Mouse (Mus musculus) heart, embryonic 16.5 days (tissue): ENCODE measurements around the gene 4921524J17Rik. TPM values are rescaled to one million over a fixed set of nuclear protein-coding genes. Genes with fewer than 3 reads are reported as not detected.

Source experiments
- ATAC-seq: fragments of 200-750 bp; cut with Nextera tagmentation; replicated peaks from 2 replicates; pipeline ENCODE4 v1.8.0; 2017; ENCODE audit warnings: moderate number of reproducible peaks; ENCODE audit not compliant: insufficient read depth, low FRiP score; ENCODE audit errors: extremely low read depth
- H3K27ac ChIP-seq: fragments of 300-500 bp; sonication (generic); 2 replicates; pipeline ENCODE4 v1.5.1; 2014; ENCODE audit warnings: mild to moderate bottlenecking, low read length, control low read depth, moderate library complexity
- H3K27me3 ChIP-seq: fragments of 300-500 bp; sonication (generic); 2 replicates; pipeline ENCODE4 v1.6.1; 2014; ENCODE audit warnings: low read length, mixed read lengths; ENCODE audit not compliant: control insufficient read depth, insufficient read depth
- H3K36me3 ChIP-seq: fragments of 300-500 bp; sonication (generic); 2 replicates; pipeline ENCODE4 v1.6.1; 2014; ENCODE audit not compliant: control insufficient read depth, insufficient read depth
- H3K4me1 ChIP-seq: fragments of 300-500 bp; sonication (generic); 2 replicates; pipeline ENCODE4 v1.6.1; 2014; ENCODE audit warnings: low read length, mixed read lengths; ENCODE audit not compliant: control insufficient read depth, insufficient read depth
- H3K4me2 ChIP-seq: fragments of 300-500 bp; sonication (generic); 2 replicates; pipeline ENCODE4 v1.6.1; 2014; ENCODE audit warnings: low read depth, mild to moderate bottlenecking, control low read depth, low read length
- H3K4me3 ChIP-seq: fragments of 300-500 bp; sonication (generic); 2 replicates; pipeline ENCODE4 v1.5.1; 2014; ENCODE audit warnings: mild to moderate bottlenecking, control low read depth, low read length
- H3K9ac ChIP-seq: fragments of 300-500 bp; sonication (generic); 2 replicates; pipeline ENCODE4 v1.6.1; 2014; ENCODE audit warnings: low read length, control low read depth
- H3K9me3 ChIP-seq: fragments of 300-500 bp; sonication (generic); replicated peaks from 2 replicates; pipeline ENCODE4 v1.6.1; 2016; ENCODE audit warnings: low read length; ENCODE audit not compliant: control insufficient read depth
- WGBS: fragments of 180-500 bp; shearing (Covaris S2); extraction: QIAGEN DNeasy Blood & Tissue Kit; methylation state at CpG from one replicate; pipeline ENCODE4 v1.1.7; 2014; 5-methylcytosine and 5-hydroxymethylcytosine counted together
- polyA plus RNA-seq: library from polyadenylated mRNA; unstranded; fragments of >200 nt; fragmentation: Nextera tagmentation; extraction: Ambion mirVana; gene quantifications from 2 replicates; pipeline ENCODE4 v1.2.1, GENCODE M21; 2015

Gene 4921524J17Rik
- polyA plus RNA-seq, 1 experiment from 2014 or later = 70.0 TPM

GRCm38 (mm10) chr8:85397508-85397907 is 35.1 kb downstream of the 4921524J17Rik start:
- peak; percentile 91 for ATAC-seq
- Histone ChIP-seq H3K4me1 (peaks cover 13% of the 10 kb centered on the region), H3K9ac (0 out of 2 replicates have a peak overlapping the region, but pooled peaks have one; percentile 39), H3K4me3 (no peak overlapping the region), H3K27me3 (no peaks in the 10 kb centered on the region), H3K36me3 (no peaks in the 10 kb centered on the region), H3K27ac (0 out of 2 replicates have a peak overlapping the region, but pooled peaks have one; percentile 25), H3K9me3 (no peaks in the 10 kb centered on the region), H3K4me2 (no peak overlapping the region)
- WGBS = 35% methylated on average over 5 of the region's 5 CpGs

- ATAC-seq = no peak
- 73% methylated on average over 5 of the region's 5 CpGs for WGBS
These were observed 36.1 kb downstream of the 4921524J17Rik start for GRCm38 (mm10) chr8:85396432-85397079.

GRCm38 (mm10) chr8:85395681-85396431 is 36.8 kb downstream of the 4921524J17Rik start:
- 35% methylated on average over 8 of the region's 8 CpGs for WGBS
- no peak overlapping the region for H3K27ac ChIP-seq

More at GRCm38 (mm10) chr8:85396432-85397079, 36.1 kb downstream of the 4921524J17Rik start:
- H3K27me3 ChIP-seq = no peaks in the 10 kb centered on the region
- H3K36me3 ChIP-seq = no peaks in the 10 kb centered on the region
- H3K9me3 ChIP-seq = no peaks in the 10 kb centered on the region
- H3K4me3 ChIP-seq = no peak overlapping the region
- H3K27ac ChIP-seq = no peak overlapping the region
- no peak overlapping the region for H3K9ac ChIP-seq
- H3K4me2 ChIP-seq = no peak overlapping the region
- H3K4me1 ChIP-seq = peaks cover 13% of the 10 kb centered on the region

GRCm38 (mm10) chr8:85395017-85395416 is 37.6 kb downstream of the 4921524J17Rik start:
- Histone ChIP-seq H3K9me3 (no peaks in the 10 kb centered on the region), H3K4me3 (no peak overlapping the region), H3K27ac (no peak overlapping the region), H3K36me3 (no peaks in the 10 kb centered on the region), H3K4me2 (no peak overlapping the region), H3K9ac (no peak overlapping the region), H3K4me1 (peaks cover 13% of the 10 kb centered on the region), H3K27me3 (no peaks in the 10 kb centered on the region)
- ATAC-seq = no peak
- 39% methylated on average over 3 of the region's 3 CpGs for WGBS

More at GRCm38 (mm10) chr8:85395681-85396431, 36.8 kb downstream of the 4921524J17Rik start:
- Histone ChIP-seq H3K27me3 (no peaks in the 10 kb centered on the region), H3K4me2 (no peak overlapping the region), H3K4me3 (no peak overlapping the region), H3K9ac (no peak overlapping the region), H3K36me3 (no peaks in the 10 kb centered on the region), H3K9me3 (no peaks in the 10 kb centered on the region), H3K4me1 (peaks cover 13% of the 10 kb centered on the region)
- ATAC-seq = no peak

GRCm38 (mm10) chr8:85393199-85393598 is 39.4 kb downstream of the 4921524J17Rik start:
- Histone ChIP-seq H3K4me3 (no peak overlapping the region), H3K9me3 (no peaks in the 10 kb centered on the region), H3K9ac (no peak overlapping the region), H3K4me1 (peaks cover 13% of the 10 kb centered on the region), H3K27me3 (no peaks in the 10 kb centered on the region), H3K4me2 (no peak overlapping the region), H3K36me3 (no peaks in the 10 kb centered on the region), H3K27ac (no peak overlapping the region)
- no peak for ATAC-seq
- WGBS = 81% methylated on average over 6 of the region's 6 CpGs

- H3K4me2 ChIP-seq = no peak overlapping the region
- H3K4me3 ChIP-seq = no peak overlapping the region
- WGBS = 62% methylated on average over 1 of the region's 1 CpGs
- H3K9ac ChIP-seq = no peak overlapping the region
- H3K4me1 ChIP-seq = peaks cover 11% of the 10 kb centered on the region
- no peaks in the 10 kb centered on the region for H3K27me3 ChIP-seq
- no peaks in the 10 kb centered on the region for H3K36me3 ChIP-seq
- H3K9me3 ChIP-seq = no peaks in the 10 kb centered on the region
- no peak for ATAC-seq
- H3K27ac ChIP-seq = no peak overlapping the region
These were observed 41.2 kb downstream of the 4921524J17Rik start for GRCm38 (mm10) chr8:85391438-85391837.

- WGBS = 46% methylated on average over 6 of the region's 6 CpGs
- H3K4me2 ChIP-seq = peak within 1 kb of the TSS; percentile 43; the same call in 1 of the 2 replicates
- no peak within 1 kb of the TSS for H3K4me3 ChIP-seq
- peak within 1 kb of the TSS; percentile 76 for H3K27ac ChIP-seq
- no peaks in the 10 kb centered on the region for H3K36me3 ChIP-seq
- no peaks in the 10 kb centered on the region for H3K27me3 ChIP-seq
- peaks cover 30% of the 10 kb centered on the region for H3K4me1 ChIP-seq
- peak within 1 kb of the TSS; percentile 34; the same call in 1 of the 2 replicates for H3K9ac ChIP-seq
- peak; percentile 91 for ATAC-seq
- H3K9me3 ChIP-seq = no peaks in the 10 kb centered on the region
These were observed 46.4 kb downstream of the 4921524J17Rik start, which contains the start of gene Mylk3 for GRCm38 (mm10) chr8:85386205-85386604. TSS of gene Mylk3 (minus strand) at chr8:85386345.

- H3K9ac ChIP-seq = peak overlapping the region; percentile 55; the same call in 1 of the 2 replicates
- WGBS = 53% methylated on average over 4 of the region's 4 CpGs
- peaks cover 65% of the 10 kb centered on the region for H3K4me1 ChIP-seq
- no peaks in the 10 kb centered on the region for H3K27me3 ChIP-seq
- ATAC-seq = no peak
- no peaks in the 10 kb centered on the region for H3K36me3 ChIP-seq
- no peaks in the 10 kb centered on the region for H3K9me3 ChIP-seq
- H3K4me3 ChIP-seq = no peak overlapping the region; the same call in 1 of the 2 replicates
- H3K4me2 ChIP-seq = peak overlapping the region; percentile 63
- peak overlapping the region; percentile 99 for H3K27ac ChIP-seq
These were observed 50.7 kb downstream of the 4921524J17Rik start for GRCm38 (mm10) chr8:85381926-85382325.

GRCm38 (mm10) chr8:85380824-85381209 is 51.8 kb downstream of the 4921524J17Rik start:
- no peaks in the 10 kb centered on the region for H3K27me3 ChIP-seq

More at GRCm38 (mm10) chr8:85380824-85381209, 51.8 kb downstream of the 4921524J17Rik start:
- 9% methylated on average over 8 of the region's 8 CpGs for WGBS
- Histone ChIP-seq H3K27ac (peak overlapping the region; percentile 99), H3K4me3 (peak overlapping the region; percentile 42), H3K9ac (peak overlapping the region; percentile 69), H3K4me1 (peaks cover 61% of the 10 kb centered on the region), H3K9me3 (no peaks in the 10 kb centered on the region), H3K36me3 (no peaks in the 10 kb centered on the region), H3K4me2 (peak overlapping the region; percentile 63)
- ATAC-seq = peak; percentile 86
